Mouse (Mus musculus) adrenal gland, postnatal 14 days (tissue): Measurements from ENCODE around the gene Phldb2. TPM values are rescaled to one million over a fixed set of nuclear protein-coding genes. Genes with fewer than 3 reads are reported as not detected.

Experiments
- DNase-seq: peaks from one replicate; pipeline ENCODE4 v3.0.0; 2021; ENCODE audit warnings: mixed read lengths
- total RNA-seq: library from RNA; stranded (reverse); gene quantifications from 2 replicates; pipeline ENCODE4 v1.2.3, GENCODE M21; 2021

Phldb2 gene
- total RNA-seq, 1 experiment from 2014 or later = 32.7 TPM

GRCm38 (mm10) chr16:45841016-45841415 is 112.4 kb downstream of the Phldb2 start:
- no peak for DNase-seq

GRCm38 (mm10) chr16:45837541-45838342 is 115.7 kb downstream of the Phldb2 start:
- DNase-seq = peak; percentile 68

GRCm38 (mm10) chr16:45832747-45833108 is 120.7 kb downstream of the Phldb2 start:
- DNase-seq = no peak

- no peak for DNase-seq
Observed at GRCm38 (mm10) chr16:45832061-45832746, 121.2 kb downstream of the Phldb2 start.

GRCm38 (mm10) chr16:45831094-45831872 is 122.1 kb downstream of the Phldb2 start:
- no peak for DNase-seq

GRCm38 (mm10) chr16:45830096-45830866 is 123.1 kb downstream of the Phldb2 start:
- no peak for DNase-seq

- DNase-seq = no peak
Observed at GRCm38 (mm10) chr16:45825309-45825708, 128.1 kb downstream of the Phldb2 start.

- no peak for DNase-seq
Observed at GRCm38 (mm10) chr16:45824025-45824424, 129.4 kb downstream of the Phldb2 start.

GRCm38 (mm10) chr16:45819911-45820310 is 133.5 kb downstream of the Phldb2 start:
- no peak for DNase-seq

- peak; percentile 26 for DNase-seq
Observed at GRCm38 (mm10) chr16:45817795-45818194, 135.6 kb downstream of the Phldb2 start.

- DNase-seq = no peak
Observed at GRCm38 (mm10) chr16:45816670-45817069, 136.7 kb downstream of the Phldb2 start.

GRCm38 (mm10) chr16:45814611-45815010 is 138.8 kb downstream of the Phldb2 start:
- DNase-seq = no peak

GRCm38 (mm10) chr16:45811788-45812187 is 141.6 kb downstream of the Phldb2 start:
- no peak for DNase-seq

- no peak for DNase-seq
Observed at GRCm38 (mm10) chr16:45810829-45811326, 142.5 kb downstream of the Phldb2 start.

- peak; percentile 80 for DNase-seq
Observed at GRCm38 (mm10) chr16:45810155-45810554, 143.2 kb downstream of the Phldb2 start.

GRCm38 (mm10) chr16:45804708-45805107 is 148.7 kb downstream of the Phldb2 start:
- no peak for DNase-seq

- DNase-seq = no peak
Observed at GRCm38 (mm10) chr16:45800406-45800805, 153.0 kb downstream of the Phldb2 start.

GRCm38 (mm10) chr16:45799150-45799549 is 154.2 kb downstream of the Phldb2 start:
- no peak for DNase-seq

- DNase-seq = no peak
Observed at GRCm38 (mm10) chr16:45798591-45798990, 154.8 kb downstream of the Phldb2 start.

GRCm38 (mm10) chr16:45796815-45797214 is 156.6 kb downstream of the Phldb2 start:
- DNase-seq = no peak

- DNase-seq = no peak
Observed at GRCm38 (mm10) chr16:45795188-45795693, 158.2 kb downstream of the Phldb2 start.

- peak; percentile 70 for DNase-seq
Observed at GRCm38 (mm10) chr16:45792781-45793180, 160.6 kb downstream of the Phldb2 start.
